Mouse (Mus musculus): ENCODE measurements around the gene Prkacb.

DNA sequence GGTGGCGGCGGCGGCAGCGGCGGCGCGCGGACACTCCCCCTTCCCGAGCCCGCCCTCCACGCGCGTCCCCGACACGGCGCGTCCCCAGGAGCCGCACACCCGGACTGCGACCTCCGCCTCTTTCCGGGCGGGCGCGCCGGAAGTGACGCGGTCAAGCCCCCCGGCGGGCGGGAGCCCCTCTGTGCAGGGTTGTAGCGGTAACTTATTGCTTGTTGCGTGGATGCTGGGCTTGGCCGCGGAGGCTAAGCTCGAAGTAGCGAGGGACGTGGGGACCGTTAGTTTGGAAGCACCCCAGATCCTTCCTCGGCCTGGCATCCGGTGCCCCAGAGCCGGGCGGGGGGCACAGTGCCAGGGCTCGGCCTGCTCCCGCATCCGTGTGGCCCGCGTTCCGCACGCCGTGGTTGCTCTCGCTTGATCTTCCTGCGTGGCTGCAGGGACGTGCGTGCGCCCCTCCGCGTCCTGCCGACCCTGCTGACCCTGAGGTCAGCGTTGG lies at the start of gene Prkacb:
- TF ChIP-seq CTCF (IDR thresholded peaks at IDR 0.05; ENCODE audit: low read depth, low read length) (no peak), POLR2A (IDR thresholded peaks at IDR 0.05; ENCODE audit: borderline replicate concordance, low read depth, low read length) (no peak)

Data from bone marrow macrophage, adult 2 months (primary cell).